Mouse (Mus musculus) bone marrow macrophage, adult 2 months (primary cell): ENCODE results near the gene Klf6. TPM values are rescaled to one million over a fixed set of nuclear protein-coding genes. Genes with fewer than 3 reads are reported as not detected.

Source experiments
- H3K27ac ChIP-seq: 2 replicates; pipeline ENCODE4 v1.5.1; 2012; ENCODE audit warnings: low read depth, low read length; ENCODE audit not compliant: insufficient read depth
- H3K4me1 ChIP-seq: 2 replicates; pipeline ENCODE4 v1.6.1; 2012; ENCODE audit warnings: low read length; ENCODE audit not compliant: control insufficient read depth, insufficient read depth
- H3K4me3 ChIP-seq: 2 replicates; pipeline ENCODE4 v1.5.1; 2012; ENCODE audit warnings: mild to moderate bottlenecking, low read length, moderate library complexity; ENCODE audit not compliant: insufficient read depth
- CTCF ChIP-seq: IDR thresholded peaks from 2 replicates; pipeline ENCODE4 v1.5.1; 2012; ENCODE audit warnings: low read depth, mild to moderate bottlenecking, low read length, moderate library complexity
- POLR2A ChIP-seq: IDR thresholded peaks from 2 replicates; pipeline ENCODE4 v1.6.1; 2012; ENCODE audit warnings: mild to moderate bottlenecking, low read depth, low read length, borderline replicate concordance
- polyA plus RNA-seq: library from polyadenylated mRNA; stranded (reverse); fragments of >200 nt; gene quantifications from 2 replicates; pipeline ENCODE4 v1.2.4, GENCODE M21; 2012; ENCODE audit not compliant: missing spikeins, insufficient read depth, insufficient read length

Klf6 gene
- polyA plus RNA-seq: 174 TPM in 2 replicates

GRCm38 (mm10) chr13:5861157-5862002 lies at the start of gene Klf6:
Gene Klf6, plus strand, starts transcription at chr13:5861482.
- peaks cover 22% of the 10 kb centered on the region for H3K4me1 ChIP-seq
- peak within 1 kb of the TSS; percentile 91 for H3K4me3 ChIP-seq
- H3K27ac ChIP-seq: peak within 1 kb of the TSS; percentile 99
- TF ChIP-seq CTCF (no peak), POLR2A (peak; percentile 93; the same call in 1 of the 2 replicates)

GRCm38 (mm10) chr13:5813433-5813832 lies 47.8 kb upstream of the Klf6 start:
- Histone ChIP-seq H3K4me1 (peaks cover 10% of the 10 kb centered on the region), H3K27ac (no peak overlapping the region), H3K4me3 (no peak overlapping the region)
- TF ChIP-seq POLR2A (no peak), CTCF (no peak)

GRCm38 (mm10) chr13:5817250-5817649 lies 44.0 kb upstream of the Klf6 start:
- no peak for TF ChIP-seq CTCF
- TF ChIP-seq POLR2A: no peak
- no peak overlapping the region for H3K27ac ChIP-seq
- H3K4me3 ChIP-seq: no peak overlapping the region
- H3K4me1 ChIP-seq: peaks cover 10% of the 10 kb centered on the region

- Histone ChIP-seq H3K4me1 (peaks cover 14% of the 10 kb centered on the region), H3K4me3 (no peak overlapping the region), H3K27ac (no peak overlapping the region)
- no peak for TF ChIP-seq POLR2A
- no peak for TF ChIP-seq CTCF
These were observed 42.1 kb upstream of the Klf6 start for GRCm38 (mm10) chr13:5819173-5819572.

GRCm38 (mm10) chr13:5822586-5822985 lies 38.7 kb upstream of the Klf6 start:
- TF ChIP-seq CTCF (no peak), POLR2A (no peak)

GRCm38 (mm10) chr13:5823150-5823549 lies 38.1 kb upstream of the Klf6 start:
- peaks cover 13% of the 10 kb centered on the region for H3K4me1 ChIP-seq
- no peak for TF ChIP-seq POLR2A
- TF ChIP-seq CTCF: no peak
- H3K4me3 ChIP-seq: no peak overlapping the region
- H3K27ac ChIP-seq: no peak overlapping the region

More at GRCm38 (mm10) chr13:5822586-5822985, 38.7 kb upstream of the Klf6 start:
- peaks cover 14% of the 10 kb centered on the region for H3K4me1 ChIP-seq
- H3K27ac ChIP-seq: no peak overlapping the region
- no peak overlapping the region for H3K4me3 ChIP-seq

GRCm38 (mm10) chr13:5824189-5824815 lies 37.0 kb upstream of the Klf6 start:
- H3K4me1 ChIP-seq: peaks cover 13% of the 10 kb centered on the region
- H3K4me3 ChIP-seq: no peak overlapping the region
- H3K27ac ChIP-seq: no peak overlapping the region
- TF ChIP-seq CTCF: no peak

GRCm38 (mm10) chr13:5826170-5826827 lies 35.0 kb upstream of the Klf6 start:
- TF ChIP-seq POLR2A (no peak), CTCF (no peak)
- H3K4me3 ChIP-seq: no peak overlapping the region
- H3K27ac ChIP-seq: no peak overlapping the region
- H3K4me1 ChIP-seq: peaks cover 13% of the 10 kb centered on the region

- H3K4me3 ChIP-seq: no peak overlapping the region
- peaks cover 4% of the 10 kb centered on the region for H3K4me1 ChIP-seq
- H3K27ac ChIP-seq: no peak overlapping the region
- TF ChIP-seq POLR2A (no peak), CTCF (no peak)
These were observed 29.3 kb upstream of the Klf6 start for GRCm38 (mm10) chr13:5831976-5832375.
